Mouse (Mus musculus) layer of hippocampus, adult 6 months (tissue): ENCODE measurements around the gene Naalad2. TPM values are rescaled to one million over a fixed set of nuclear protein-coding genes. Genes with fewer than 3 reads are reported as not detected.

Experiments
- long read RNA-seq, 2 experiments: library from polyadenylated mRNA; unstranded; transcript quantifications; one replicate each; pipeline ENCODE4 v2.0.0; 2019 to 2020
- polyA plus RNA-seq: library from polyadenylated mRNA; unstranded; fragments of <200 nt; fragmentation: Nextera tagmentation; gene quantifications from 2 replicates; pipeline ENCODE4 v1.2.3, GENCODE M21; 2021

The Naalad2 gene
- polyA plus RNA-seq, result 0.38 TPM in 2 replicates
- long read RNA-seq, experiment 1, result 0 reads
- long read RNA-seq, experiment 2, partial matches to known transcripts, result 0 of 2 reads
- long read RNA-seq, experiment 2, other reads (novel, unspliced or antisense), result 1 of 2 reads

GRCm38 (mm10) chr9:18402895-18403294, at the start of gene Naalad2:
Gene Naalad2, minus strand, starts transcription at chr9:18402995.

GRCm38 (mm10) chr9:18430354-18430753, 27.6 kb upstream of the Naalad2 start, which contains the start of gene Mbd3l2:
Gene Mbd3l2, plus strand, starts transcription at chr9:18430654.

GRCm38 (mm10) chr9:18404118-18404517, 1.3 kb upstream of the Naalad2 start, which contains the start of gene Ubtfl1:
Gene Ubtfl1, plus strand, starts transcription at chr9:18404418.

GRCm38 (mm10) chr9:18291571-18292429, 111.0 kb downstream of the Naalad2 start, which contains the start of gene Chordc1:
Gene Chordc1, plus strand, starts transcription at chr9:18292125.

Other genes starting within 250 kb of the Naalad2 start
- 92.9 and 104 TPM in 2 replicates for gene Chordc1, start 110.9 kb downstream of the Naalad2 start, polyA plus RNA-seq
- gene Ubtfl1, start 1.4 kb upstream of the Naalad2 start, polyA plus RNA-seq, result not detected in 2 replicates
- gene Mbd3l2, start 27.7 kb upstream of the Naalad2 start, polyA plus RNA-seq, result not detected in 2 replicates
- 1.1 and 2.0 TPM in 2 replicates for gene Zfp558, start 75.3 kb upstream of the Naalad2 start, polyA plus RNA-seq
- not detected in 2 replicates for gene Mbd3l1, start 75.4 kb upstream of the Naalad2 start, polyA plus RNA-seq